Mouse (Mus musculus) myocyte (in vitro differentiated cells): ENCODE results near the gene Dysf. TPM values are rescaled to one million over a fixed set of nuclear protein-coding genes. Genes with fewer than 3 reads are reported as not detected.

Source experiments
- H3K27me3 ChIP-seq: one replicate; pipeline ENCODE4 v1.6.1; 2011; ENCODE audit not compliant: control insufficient read depth, insufficient read depth, insufficient read length
- H3K36me3 ChIP-seq: one replicate; pipeline ENCODE4 v1.6.1; 2011; ENCODE audit not compliant: control insufficient read depth, insufficient read depth
- H3K4me2 ChIP-seq: one replicate; pipeline ENCODE4 v1.6.1; 2011; ENCODE audit warnings: low read depth, control low read depth
- H3K4me3 ChIP-seq: one replicate; pipeline ENCODE4 v1.5.1; 2011; ENCODE audit warnings: mild to moderate bottlenecking, control low read depth, moderate library complexity
- H3K79me2 ChIP-seq: one replicate; pipeline ENCODE4 v1.6.1; 2011; ENCODE audit not compliant: control insufficient read depth, insufficient read depth
- H3ac ChIP-seq: one replicate; pipeline ENCODE4 v1.6.1; 2011; ENCODE audit not compliant: control insufficient read depth, insufficient read length
- CEBPB ChIP-seq: IDR thresholded peaks from 2 replicates; pipeline ENCODE4 v1.6.1; 2011; ENCODE audit warnings: mild to moderate bottlenecking, moderate library complexity; ENCODE audit not compliant: poor library complexity, insufficient read depth, severe bottlenecking
- E2F4 ChIP-seq: IDR thresholded peaks from one replicate; pipeline ENCODE4 v1.6.1; 2011; ENCODE audit warnings: mild to moderate bottlenecking, control low read depth, moderate library complexity; ENCODE audit not compliant: insufficient read depth
- MAX ChIP-seq: IDR thresholded peaks from one replicate; pipeline ENCODE4 v1.6.1; 2011; ENCODE audit warnings: low read depth, mild to moderate bottlenecking, control low read depth
- MYOD1 ChIP-seq, 3 experiments: IDR thresholded peaks; one replicate each; pipeline ENCODE4 v1.6.1; 2011; ENCODE audit warnings: control low read depth in 2 of 3, low read depth in 2 of 3, mild to moderate bottlenecking in 2 of 3, moderate library complexity in 1 of 3; ENCODE audit not compliant: insufficient read length in 2 of 3, control insufficient read depth in 1 of 3
- MYOG ChIP-seq, 3 experiments: IDR thresholded peaks; one replicate each; pipeline ENCODE4 v1.6.1; 2011; ENCODE audit warnings: control low read depth in 2 of 3, low read depth in 2 of 3, mild to moderate bottlenecking in 2 of 3; ENCODE audit not compliant: insufficient read length in 2 of 3, control insufficient read depth in 1 of 3, insufficient read depth in 1 of 3
- POLR2A ChIP-seq: IDR thresholded peaks from one replicate; pipeline ENCODE4 v1.6.1; 2011; ENCODE audit warnings: low read depth, mild to moderate bottlenecking, control low read depth, moderate library complexity; ENCODE audit not compliant: insufficient read length
- POLR2AphosphoS2 ChIP-seq: IDR thresholded peaks from one replicate; pipeline ENCODE4 v1.6.1; 2011; ENCODE audit warnings: low read depth, control low read depth; ENCODE audit not compliant: insufficient read length
- REST ChIP-seq: IDR thresholded peaks from one replicate; pipeline ENCODE4 v1.6.1; 2011; ENCODE audit warnings: mild to moderate bottlenecking, control low read depth, moderate library complexity; ENCODE audit not compliant: insufficient read depth, insufficient read length
- SRF ChIP-seq: IDR thresholded peaks from one replicate; pipeline ENCODE4 v1.6.1; 2011; ENCODE audit warnings: low read depth; ENCODE audit not compliant: control insufficient read depth, insufficient read length
- TCF12 ChIP-seq: IDR thresholded peaks from one replicate; pipeline ENCODE4 v1.6.1; 2011; ENCODE audit warnings: mild to moderate bottlenecking, control low read depth; ENCODE audit not compliant: poor library complexity, insufficient read depth, severe bottlenecking
- TCF3 ChIP-seq: IDR thresholded peaks from one replicate; pipeline ENCODE4 v1.6.1; 2011; ENCODE audit warnings: low read depth, control low read depth; ENCODE audit not compliant: insufficient read length
- USF1 ChIP-seq: IDR thresholded peaks from one replicate; pipeline ENCODE4 v1.6.1; 2011; ENCODE audit warnings: low read depth, mild to moderate bottlenecking, control low read depth, moderate library complexity
- polyA plus RNA-seq: library from polyadenylated mRNA; unstranded; fragments of >200 nt; fragmentation: generic; extraction: Trizol; gene quantifications from one replicate; pipeline ENCODE4 v1.2.1, GENCODE M21; 2012; ENCODE audit warnings: missing spikeins

The Dysf gene
- polyA plus RNA-seq, 1 experiment = 35.5 TPM

DNA sequence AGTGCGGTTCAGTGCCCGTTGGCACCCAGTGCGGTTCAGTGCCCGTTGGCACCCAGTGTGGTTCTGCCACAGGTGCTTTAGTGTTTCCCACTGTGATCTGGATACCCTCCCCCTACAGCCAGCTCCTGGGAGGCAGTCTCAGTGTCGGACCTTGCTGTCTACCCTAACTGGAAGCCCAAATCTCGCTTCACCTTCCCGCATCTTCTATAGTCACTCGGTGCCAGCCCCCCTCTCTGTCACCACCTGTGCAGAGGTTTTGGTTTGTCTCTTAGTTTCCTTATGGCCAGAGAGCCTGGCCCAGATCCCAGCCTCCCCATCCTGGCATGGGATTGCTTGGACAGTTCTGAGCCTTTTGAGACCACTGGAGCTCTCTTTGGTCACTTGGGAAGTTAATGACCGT lies 127.3 kb downstream of the Dysf start:
- no peak for TF ChIP-seq REST
- TF ChIP-seq POLR2A = no peak
- TF ChIP-seq CEBPB = no peak
- no peak for TF ChIP-seq TCF3
- no peak for TF ChIP-seq MYOD1 (IDR thresholded peaks at IDR 0.05; ENCODE audit: control insufficient read depth in 1 of 3, insufficient read length in 2 of 3, low read depth in 2 of 3)
- Histone ChIP-seq H3K79me2 (no peaks in the 10 kb centered on the region), H3ac (no peak overlapping the region)

DNA sequence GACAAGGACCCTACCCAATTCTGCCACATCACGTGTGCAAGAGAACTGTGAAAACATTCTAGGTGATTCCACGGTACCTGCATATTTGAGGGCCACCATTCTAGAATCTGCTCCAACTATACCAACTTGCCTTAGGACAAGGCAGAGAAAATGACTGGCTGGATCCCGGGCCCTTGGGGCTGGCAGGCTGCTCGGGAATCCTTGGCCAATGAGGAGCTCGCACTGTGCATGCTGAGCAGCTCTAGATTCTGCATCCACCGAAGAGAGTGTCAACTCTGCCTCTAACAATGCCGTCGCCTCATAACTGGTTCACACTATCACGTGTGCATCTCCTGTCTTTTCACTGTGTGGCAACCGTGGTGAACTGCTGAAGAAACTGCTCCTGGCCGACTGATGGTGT lies 128.0 kb downstream of the Dysf start:
- H3K4me3 ChIP-seq = no peak overlapping the region
- H3K4me2 ChIP-seq = no peak overlapping the region
- no peaks in the 10 kb centered on the region for H3K79me2 ChIP-seq
- H3K27me3 ChIP-seq = no peaks in the 10 kb centered on the region
- TF ChIP-seq TCF12 = no peak
- no peak for TF ChIP-seq POLR2AphosphoS2
- no peak for TF ChIP-seq USF1
- TF ChIP-seq MYOG (IDR thresholded peaks at IDR 0.05; ENCODE audit: control insufficient read depth in 1 of 3, insufficient read depth in 1 of 3, insufficient read length in 2 of 3, low read depth in 2 of 3) = no peak
- no peak for TF ChIP-seq REST
- no peak for TF ChIP-seq TCF3
- no peak for TF ChIP-seq SRF
- TF ChIP-seq MAX = no peak
- no peak for TF ChIP-seq POLR2A
- no peak for TF ChIP-seq E2F4
- no peak for TF ChIP-seq CEBPB
- no peak for TF ChIP-seq MYOD1 (IDR thresholded peaks at IDR 0.05; ENCODE audit: control insufficient read depth in 1 of 3, insufficient read length in 2 of 3, low read depth in 2 of 3)
- no peak overlapping the region for H3ac ChIP-seq
- no peaks in the 10 kb centered on the region for H3K36me3 ChIP-seq

More for the DNA sequence above, 127.3 kb downstream of the Dysf start:
- Histone ChIP-seq H3K36me3 (no peaks in the 10 kb centered on the region), H3K4me2 (no peak overlapping the region), H3K4me3 (no peak overlapping the region), H3K27me3 (no peaks in the 10 kb centered on the region)

DNA sequence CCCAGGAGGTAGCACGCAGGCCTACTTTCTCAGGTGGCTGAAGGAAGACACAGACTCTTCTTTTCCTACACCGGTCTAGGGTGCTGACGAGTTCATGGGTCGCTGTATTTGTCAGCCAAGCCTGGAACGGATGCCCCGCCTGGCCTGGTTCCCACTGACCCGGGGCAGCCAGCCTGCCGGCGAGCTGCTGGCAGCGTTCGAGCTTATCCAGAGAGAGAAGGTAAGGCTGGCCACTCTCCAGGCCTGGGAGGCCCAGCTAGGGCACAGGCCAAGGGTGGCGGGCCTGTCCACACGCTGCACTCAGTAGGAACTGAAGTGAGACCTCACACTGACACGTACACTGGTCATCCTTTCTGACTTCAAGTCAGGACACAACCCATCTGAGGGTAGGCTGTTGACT lies 131.5 kb downstream of the Dysf start:
- TF ChIP-seq POLR2A (no peak), MAX (no peak)
- H3K79me2 ChIP-seq = no peaks in the 10 kb centered on the region
- no peak overlapping the region for H3K4me3 ChIP-seq
- no peak overlapping the region for H3ac ChIP-seq
- no peaks in the 10 kb centered on the region for H3K27me3 ChIP-seq
- no peak overlapping the region for H3K4me2 ChIP-seq
- H3K36me3 ChIP-seq = no peaks in the 10 kb centered on the region

DNA sequence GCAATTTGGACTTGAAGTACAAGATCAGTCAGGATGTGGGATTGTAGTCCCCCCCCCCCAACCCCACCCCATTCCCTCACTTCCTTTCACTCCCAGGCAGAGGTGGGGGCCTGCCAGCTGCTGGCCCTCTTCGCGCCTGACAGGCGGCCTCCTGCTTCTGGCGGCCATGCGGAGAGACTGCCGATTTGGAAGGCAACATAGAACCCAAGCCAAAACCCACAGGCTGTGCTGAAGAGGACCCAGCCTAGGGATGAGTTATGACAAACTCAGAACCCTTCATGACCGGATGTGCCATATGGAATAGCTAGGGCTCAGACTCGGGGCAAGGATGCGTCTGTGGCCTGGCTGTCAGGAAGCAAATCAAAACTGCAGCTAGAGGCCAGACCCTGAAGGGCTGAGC lies 134.1 kb downstream of the Dysf start:
- Histone ChIP-seq H3K27me3 (no peaks in the 10 kb centered on the region), H3K36me3 (no peaks in the 10 kb centered on the region), H3K79me2 (no peaks in the 10 kb centered on the region), H3K4me3 (no peak overlapping the region), H3ac (no peak overlapping the region), H3K4me2 (no peak overlapping the region)
- TF ChIP-seq MYOG (IDR thresholded peaks at IDR 0.05; ENCODE audit: control insufficient read depth in 1 of 3, insufficient read depth in 1 of 3, insufficient read length in 2 of 3, low read depth in 2 of 3) (no peak), TCF3 (no peak), USF1 (no peak), POLR2AphosphoS2 (no peak), MYOD1 (IDR thresholded peaks at IDR 0.05; ENCODE audit: control insufficient read depth in 1 of 3, insufficient read length in 2 of 3, low read depth in 2 of 3) (no peak), CEBPB (no peak), POLR2A (no peak), TCF12 (no peak), SRF (no peak), REST (no peak), E2F4 (no peak), MAX (no peak)

DNA sequence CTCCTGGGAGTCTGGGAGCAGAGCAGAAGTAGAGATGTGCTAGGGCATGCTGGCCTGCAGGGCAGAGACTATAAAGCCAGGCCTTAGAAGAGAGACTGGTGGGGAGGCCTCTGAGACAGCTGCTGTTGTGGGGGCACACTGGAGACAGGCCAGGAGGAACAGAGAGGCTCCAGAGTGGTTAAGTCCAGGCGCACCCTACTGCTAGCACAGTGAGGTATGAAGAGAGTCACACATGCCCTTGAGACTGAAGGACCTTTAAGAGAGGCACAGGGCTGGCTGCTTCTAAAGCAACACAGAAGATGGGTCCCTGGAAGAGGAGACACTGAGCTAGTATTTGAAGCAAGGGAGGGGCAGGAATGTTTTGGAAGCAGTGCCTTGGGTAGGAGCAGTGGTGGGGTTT lies 134.9 kb downstream of the Dysf start:
- TF ChIP-seq CEBPB = no peak
- no peak for TF ChIP-seq POLR2A
- TF ChIP-seq TCF12 = no peak
- TF ChIP-seq E2F4 = no peak
- no peak for TF ChIP-seq MAX
- TF ChIP-seq USF1 = no peak
- no peak for TF ChIP-seq TCF3
- TF ChIP-seq MYOD1 (IDR thresholded peaks at IDR 0.05; ENCODE audit: control insufficient read depth in 1 of 3, insufficient read length in 2 of 3, low read depth in 2 of 3) = no peak
- TF ChIP-seq SRF = no peak
- no peak for TF ChIP-seq POLR2AphosphoS2
- no peak for TF ChIP-seq REST
- TF ChIP-seq MYOG (IDR thresholded peaks at IDR 0.05; ENCODE audit: control insufficient read depth in 1 of 3, insufficient read depth in 1 of 3, insufficient read length in 2 of 3, low read depth in 2 of 3) = no peak
- no peaks in the 10 kb centered on the region for H3K36me3 ChIP-seq

More for the DNA sequence above, 134.9 kb downstream of the Dysf start:
- Histone ChIP-seq H3K4me2 (no peak overlapping the region), H3K4me3 (no peak overlapping the region), H3K27me3 (no peaks in the 10 kb centered on the region), H3K79me2 (no peaks in the 10 kb centered on the region), H3ac (no peak overlapping the region)
